Mouse (Mus musculus): ENCODE measurements around the gene Fam198a.

- TF ChIP-seq CTCF (IDR thresholded peaks at IDR 0.05 in 2 of 3, conservative IDR thresholded peaks at IDR 0.05 in 1 of 3; ENCODE audit: control insufficient read depth in 1 of 3, insufficient read depth in 1 of 3, low read depth in 2 of 3, low read length in 3 of 3, poor library complexity in 1 of 3, severe bottlenecking in 1 of 3) (no peak), CHD1 (IDR thresholded peaks at IDR 0.05; ENCODE audit: low read depth, low read length) (no peak), ELF1 (IDR thresholded peaks at IDR 0.05; ENCODE audit: low read depth, low read length) (no peak), POLR2AphosphoS5 (IDR thresholded peaks at IDR 0.05; ENCODE audit: borderline replicate concordance, low read depth, low read length) (no peak), USF1 (IDR thresholded peaks at IDR 0.05; ENCODE audit: low read depth, low read length) (no peak), POLR2A (IDR thresholded peaks at IDR 0.05; ENCODE audit: control insufficient read depth in 1 of 2, insufficient read depth in 1 of 2, low read depth in 1 of 2, low read length in 2 of 2, poor library complexity in 1 of 2) (no peak), ZC3H11A (IDR thresholded peaks at IDR 0.05; ENCODE audit: low read depth, low read length) (no peak), EP300 (IDR thresholded peaks at IDR 0.05; ENCODE audit: low read depth in 1 of 2, low read length in 2 of 2) (no peak), ETS1 (IDR thresholded peaks at IDR 0.05; ENCODE audit: low read depth, low read length) (no peak), RCOR1 (IDR thresholded peaks at IDR 0.05; ENCODE audit: low read depth, low read length) (no peak), MAX (IDR thresholded peaks at IDR 0.05; ENCODE audit: low read length) (no peak)
These were observed 73.6 kb downstream of the Fam198a start for GRCm38 (mm10) chr9:122024419-122024818.

Measured in MEL (cell line).